Mouse (Mus musculus): ENCODE data around the gene Rnd2. TPM values are rescaled to one million over a fixed set of nuclear protein-coding genes. Genes with fewer than 3 reads are reported as not detected.

Gene Rnd2
- polyA plus RNA-seq, 1 experiment from 2014 or later, result 5.4 TPM

DNA sequence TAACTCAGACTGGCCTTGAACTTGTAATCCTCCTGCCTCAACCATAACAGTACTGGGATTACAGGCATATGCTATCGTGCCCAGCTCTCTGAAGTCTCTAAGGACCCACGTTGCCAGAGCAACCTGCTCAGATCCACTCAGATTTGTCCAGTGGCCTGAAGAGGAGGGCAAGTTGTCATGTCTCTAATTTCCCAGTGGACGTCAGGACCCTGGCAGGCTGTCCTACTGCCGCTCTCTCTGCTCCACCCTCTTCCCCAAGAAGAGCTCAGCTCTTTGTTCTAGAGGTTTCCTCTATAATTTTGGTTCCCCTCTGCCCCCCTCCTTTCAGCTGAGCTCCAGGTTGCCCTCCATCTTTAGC, 12.4 kb downstream of the Rnd2 start:
- DNase-seq (ENCODE audit: low spot score) (no peak), ATAC-seq (replicated peaks; ENCODE audit: low FRiP score) (no peak)
- Histone ChIP-seq H3K27me3 (replicated peaks; ENCODE audit: control insufficient read depth, insufficient read depth, low read length) (0 out of 2 replicates have a peak, but pooled peaks cover 2% of the 10 kb centered on the region), H3K36me3 (ENCODE audit: control insufficient read depth, insufficient read depth, low read length) (no peaks in the 10 kb centered on the region), H3K27ac (ENCODE audit: low read depth, low read length) (no peak overlapping the region), H3K9me3 (ENCODE audit: control insufficient read depth, low read length) (no peaks in the 10 kb centered on the region), H3K4me3 (ENCODE audit: low read depth, low read length) (no peak overlapping the region), H3K4me2 (no peak overlapping the region), H3K9ac (ENCODE audit: low read depth, low read length) (no peak overlapping the region), H3K4me1 (replicated peaks; ENCODE audit: control insufficient read depth, insufficient read depth, low read length) (peaks cover 8% of the 10 kb centered on the region)
- 58% methylated on average over 4 of the region's 4 CpGs for WGBS

DNA sequence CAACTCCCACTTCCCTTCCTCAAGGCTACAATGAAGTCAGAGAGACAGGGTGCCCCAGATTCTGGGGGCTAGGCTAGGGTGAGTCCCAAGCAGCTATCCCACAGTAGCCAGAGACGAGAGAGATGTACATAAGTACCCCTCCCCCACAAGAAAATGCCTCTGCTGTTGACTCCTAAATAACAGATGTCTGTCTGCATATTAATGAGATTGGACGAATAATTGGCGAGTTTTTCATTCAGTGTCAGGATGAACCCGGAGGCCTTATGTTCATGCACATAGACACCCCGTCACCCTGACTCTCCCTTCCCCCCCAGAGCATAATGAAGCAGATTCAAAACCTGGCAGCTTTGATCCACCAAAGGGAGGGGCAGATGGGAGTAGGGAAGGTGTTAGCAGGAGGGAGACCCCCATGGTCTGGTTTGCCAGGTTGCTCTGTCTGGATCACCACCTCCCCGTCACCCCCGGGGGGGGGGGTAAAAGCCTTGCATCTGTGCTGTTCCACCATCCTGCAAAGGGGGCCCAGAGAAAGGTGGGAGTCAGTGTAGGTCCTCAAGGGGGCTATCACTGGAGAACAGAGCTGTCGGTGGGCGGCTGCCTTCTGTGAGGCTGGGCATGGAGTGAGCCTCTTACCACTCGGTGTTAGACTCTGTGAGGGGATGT, 12.9 kb downstream of the Rnd2 start:
- DNase-seq (ENCODE audit: low spot score) (no peak), ATAC-seq (replicated peaks; ENCODE audit: low FRiP score) (no peak)
- H3K27me3 ChIP-seq (replicated peaks; ENCODE audit: control insufficient read depth, insufficient read depth, low read length), result 0 out of 2 replicates have a peak, but pooled peaks cover 2% of the 10 kb centered on the region
- no peak overlapping the region for H3K9ac ChIP-seq (ENCODE audit: low read depth, low read length)
- no peaks in the 10 kb centered on the region for H3K9me3 ChIP-seq (ENCODE audit: control insufficient read depth, low read length)
- H3K4me2 ChIP-seq, result no peak overlapping the region
- no peak overlapping the region for H3K4me3 ChIP-seq (ENCODE audit: low read depth, low read length)
- no peak overlapping the region for H3K27ac ChIP-seq (ENCODE audit: low read depth, low read length)
- H3K36me3 ChIP-seq (ENCODE audit: control insufficient read depth, insufficient read depth, low read length), result no peaks in the 10 kb centered on the region
- peaks cover 8% of the 10 kb centered on the region for H3K4me1 ChIP-seq (replicated peaks; ENCODE audit: control insufficient read depth, insufficient read depth, low read length)
- 72% methylated on average over 10 of the region's 10 CpGs for WGBS

DNA sequence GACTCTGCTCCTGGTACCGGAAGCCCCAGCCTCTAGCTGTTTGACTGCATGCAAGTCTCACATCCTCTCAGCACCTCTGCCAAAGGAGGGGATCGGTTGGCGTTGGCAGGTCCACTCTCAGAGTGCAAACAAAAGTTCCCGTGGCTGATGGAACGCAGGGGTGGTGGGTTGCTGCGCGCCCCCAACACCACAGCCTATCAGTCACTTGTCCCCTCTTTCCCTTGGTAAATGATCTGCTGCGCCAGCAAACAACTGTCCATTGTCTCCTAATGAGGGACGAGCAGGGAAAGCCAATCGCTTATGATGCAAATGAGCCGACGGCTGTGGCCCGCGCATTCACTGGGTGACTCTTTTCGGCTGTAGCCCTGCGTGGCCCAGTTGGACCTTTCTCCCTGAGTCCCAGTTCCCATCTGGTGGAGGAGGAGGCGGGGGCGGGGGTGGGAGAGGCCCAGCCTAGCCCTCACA, 14.4 kb downstream of the Rnd2 start:
- no peak overlapping the region for H3K9ac ChIP-seq (ENCODE audit: low read depth, low read length)
- H3K4me2 ChIP-seq, result peak overlapping the region; percentile 49
- no peak for ATAC-seq (replicated peaks; ENCODE audit: low FRiP score)
- H3K36me3 ChIP-seq (ENCODE audit: control insufficient read depth, insufficient read depth, low read length), result no peaks in the 10 kb centered on the region
- 24% methylated on average over 18 of the region's 18 CpGs for WGBS
- no peak for DNase-seq (ENCODE audit: low spot score)
- H3K4me1 ChIP-seq (replicated peaks; ENCODE audit: control insufficient read depth, insufficient read depth, low read length), result peaks cover 15% of the 10 kb centered on the region
- no peak overlapping the region for H3K27ac ChIP-seq (ENCODE audit: low read depth, low read length)
- no peaks in the 10 kb centered on the region for H3K9me3 ChIP-seq (ENCODE audit: control insufficient read depth, low read length)
- H3K4me3 ChIP-seq (ENCODE audit: low read depth, low read length), result no peak overlapping the region
- H3K27me3 ChIP-seq (replicated peaks; ENCODE audit: control insufficient read depth, insufficient read depth, low read length), result no peaks in the 10 kb centered on the region

DNA sequence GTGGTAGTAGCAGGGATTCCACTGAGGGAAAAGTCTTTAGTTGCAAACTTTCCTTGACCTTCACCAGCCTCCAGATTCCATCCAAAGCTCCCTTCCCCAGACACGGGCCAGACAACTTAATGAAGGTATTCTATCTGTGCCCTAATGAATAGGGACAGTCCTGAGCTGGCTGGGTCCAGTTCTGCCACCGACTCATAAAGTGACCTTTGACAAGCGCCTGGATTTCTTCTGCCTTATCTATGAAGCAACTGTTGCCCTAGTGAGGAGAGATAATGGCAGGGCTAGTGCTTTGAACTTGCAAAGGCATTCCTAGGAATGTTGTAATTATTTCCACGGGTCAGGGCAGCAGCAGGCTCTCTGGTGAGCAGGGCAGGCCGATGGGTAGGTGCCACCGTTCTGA, 16.1 kb downstream of the Rnd2 start:
- ATAC-seq (replicated peaks; ENCODE audit: low FRiP score), result no peak
- Histone ChIP-seq H3K9me3 (ENCODE audit: control insufficient read depth, low read length) (no peaks in the 10 kb centered on the region), H3K27me3 (replicated peaks; ENCODE audit: control insufficient read depth, insufficient read depth, low read length) (no peaks in the 10 kb centered on the region), H3K27ac (ENCODE audit: low read depth, low read length) (no peak overlapping the region), H3K9ac (ENCODE audit: low read depth, low read length) (no peak overlapping the region), H3K4me1 (replicated peaks; ENCODE audit: control insufficient read depth, insufficient read depth, low read length) (peaks cover 32% of the 10 kb centered on the region), H3K36me3 (ENCODE audit: control insufficient read depth, insufficient read depth, low read length) (no peaks in the 10 kb centered on the region), H3K4me3 (ENCODE audit: low read depth, low read length) (no peak overlapping the region), H3K4me2 (no peak overlapping the region)
- WGBS, result 27% methylated on average over 6 of the region's 6 CpGs
- DNase-seq (ENCODE audit: low spot score), result no peak

DNA sequence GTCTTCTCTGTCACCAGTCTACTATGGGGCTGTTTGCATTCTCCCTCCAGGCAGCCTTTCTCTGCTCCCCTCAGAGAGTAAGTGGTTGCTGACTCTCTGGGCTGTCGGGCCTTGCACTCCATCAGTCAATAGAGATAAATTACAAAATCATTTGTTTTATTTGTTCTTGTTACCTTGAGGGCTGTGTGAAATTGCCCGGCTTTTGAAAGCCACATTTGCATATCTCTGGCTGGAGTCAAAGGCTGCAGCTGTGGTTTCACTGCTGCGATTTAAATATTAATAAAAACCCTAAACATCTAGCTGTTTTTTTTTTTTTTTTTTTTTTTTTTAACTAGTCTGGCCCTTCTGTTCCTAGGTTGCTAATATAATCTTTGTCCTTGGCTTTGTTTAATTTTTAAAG, 19.0 kb downstream of the Rnd2 start:
- H3K9ac ChIP-seq (ENCODE audit: low read depth, low read length), result no peak overlapping the region
- H3K27ac ChIP-seq (ENCODE audit: low read depth, low read length), result no peak overlapping the region
- no peak for ATAC-seq (replicated peaks; ENCODE audit: low FRiP score)
- H3K36me3 ChIP-seq (ENCODE audit: control insufficient read depth, insufficient read depth, low read length), result peaks cover 7% of the 10 kb centered on the region; the same call in 1 of the 2 replicates
- no peaks in the 10 kb centered on the region for H3K9me3 ChIP-seq (ENCODE audit: control insufficient read depth, low read length)
- no peaks in the 10 kb centered on the region for H3K27me3 ChIP-seq (replicated peaks; ENCODE audit: control insufficient read depth, insufficient read depth, low read length)
- H3K4me3 ChIP-seq (ENCODE audit: low read depth, low read length), result no peak overlapping the region
- no peak for DNase-seq (ENCODE audit: low spot score)
- H3K4me1 ChIP-seq (replicated peaks; ENCODE audit: control insufficient read depth, insufficient read depth, low read length), result peaks cover 41% of the 10 kb centered on the region
- 41% methylated on average over 3 of the region's 3 CpGs for WGBS
- H3K4me2 ChIP-seq, result peak overlapping the region; percentile 3

DNA sequence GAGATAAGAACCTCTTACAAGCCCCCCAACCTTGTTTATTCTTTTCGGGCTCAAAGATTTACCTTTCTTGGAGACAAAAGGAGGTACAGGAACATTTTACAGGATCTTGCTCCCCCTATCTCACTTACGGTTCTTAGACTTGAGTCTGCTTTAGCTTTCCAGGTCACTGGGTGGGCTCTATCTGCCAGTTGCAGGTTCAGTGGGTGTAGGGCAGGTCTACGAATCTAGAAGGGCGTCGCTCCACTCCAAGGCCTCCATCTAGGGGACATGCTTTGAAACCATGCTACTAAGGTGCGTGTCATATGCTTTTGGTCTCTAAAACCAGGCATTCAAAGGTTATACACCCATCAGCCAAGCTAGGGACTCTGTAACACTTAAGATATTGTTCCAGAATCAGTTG, 19.4 kb downstream of the Rnd2 start:
- Histone ChIP-seq H3K36me3 (ENCODE audit: control insufficient read depth, insufficient read depth, low read length) (peaks cover 11% of the 10 kb centered on the region; the same call in 1 of the 2 replicates), H3K27me3 (replicated peaks; ENCODE audit: control insufficient read depth, insufficient read depth, low read length) (no peaks in the 10 kb centered on the region), H3K9ac (ENCODE audit: low read depth, low read length) (no peak overlapping the region), H3K4me1 (replicated peaks; ENCODE audit: control insufficient read depth, insufficient read depth, low read length) (peaks cover 37% of the 10 kb centered on the region), H3K4me2 (peak overlapping the region; percentile 3), H3K9me3 (ENCODE audit: control insufficient read depth, low read length) (no peaks in the 10 kb centered on the region), H3K4me3 (ENCODE audit: low read depth, low read length) (no peak overlapping the region), H3K27ac (ENCODE audit: low read depth, low read length) (peak overlapping the region; percentile 51; the same call in 1 of the 2 replicates)
- ATAC-seq (replicated peaks; ENCODE audit: low FRiP score), result peak; percentile 46; the same call in 1 of the 2 replicates
- 44% methylated on average over 6 of the region's 6 CpGs for WGBS
- no peak for DNase-seq (ENCODE audit: low spot score)

DNA sequence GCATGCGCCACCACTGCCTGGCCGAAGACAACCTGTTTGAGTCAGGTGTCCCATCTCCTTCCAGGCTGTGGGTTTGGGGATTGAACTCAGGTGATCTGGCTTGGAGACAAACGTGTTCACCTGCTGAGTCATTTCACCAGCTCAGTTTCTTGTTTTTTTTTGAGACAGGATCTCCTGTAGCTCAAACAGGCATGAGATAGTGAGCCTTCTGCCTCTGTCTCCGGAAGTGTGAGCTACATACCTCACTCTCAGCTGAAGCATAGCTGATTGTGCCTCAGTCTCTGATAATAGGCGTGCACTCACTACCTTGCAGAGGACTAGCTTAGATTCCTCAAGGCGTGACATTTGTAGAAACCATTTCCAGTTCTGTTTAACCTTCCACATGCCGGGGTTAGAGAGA, 20.0 kb downstream of the Rnd2 start:
- Histone ChIP-seq H3K4me3 (ENCODE audit: low read depth, low read length) (no peak overlapping the region), H3K27me3 (replicated peaks; ENCODE audit: control insufficient read depth, insufficient read depth, low read length) (no peaks in the 10 kb centered on the region), H3K4me1 (replicated peaks; ENCODE audit: control insufficient read depth, insufficient read depth, low read length) (peaks cover 33% of the 10 kb centered on the region), H3K4me2 (peak overlapping the region; percentile 3), H3K27ac (ENCODE audit: low read depth, low read length) (peak overlapping the region; percentile 51; the same call in 1 of the 2 replicates), H3K36me3 (ENCODE audit: control insufficient read depth, insufficient read depth, low read length) (peaks cover 15% of the 10 kb centered on the region; the same call in 1 of the 2 replicates), H3K9me3 (ENCODE audit: control insufficient read depth, low read length) (no peaks in the 10 kb centered on the region), H3K9ac (ENCODE audit: low read depth, low read length) (no peak overlapping the region)
- WGBS, result 47% methylated on average over 7 of the region's 7 CpGs
- ATAC-seq (replicated peaks; ENCODE audit: low FRiP score) (peak; percentile 64; the same call in 1 of the 2 replicates), DNase-seq (ENCODE audit: low spot score) (no peak)

DNA sequence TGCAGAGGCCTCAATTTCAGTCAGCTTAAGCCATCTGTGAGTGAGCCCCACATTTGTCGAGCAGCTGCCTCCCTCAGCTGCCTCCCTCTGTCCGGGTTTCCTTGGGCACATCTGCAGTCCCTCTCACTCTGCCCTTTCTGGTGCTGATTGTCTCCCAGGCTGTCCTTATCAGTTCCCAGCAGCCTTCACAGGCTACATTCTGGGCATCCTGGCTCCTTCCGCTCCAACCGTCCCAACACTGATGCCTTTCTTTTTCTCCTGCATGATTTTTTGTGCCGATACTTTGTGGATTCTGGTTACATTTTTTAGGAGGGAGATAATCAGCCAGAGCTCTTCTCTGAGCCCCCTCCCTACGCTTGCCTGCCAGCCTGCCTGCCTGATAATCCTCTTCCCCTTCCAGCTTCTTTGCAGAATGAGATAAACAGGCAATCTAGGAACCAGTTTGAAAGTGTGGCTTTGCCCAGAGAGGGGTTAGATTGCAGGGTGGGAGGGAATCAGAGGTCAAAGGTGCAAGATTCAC, 20.8 kb downstream of the Rnd2 start:
- H3K27me3 ChIP-seq (replicated peaks; ENCODE audit: control insufficient read depth, insufficient read depth, low read length), result no peaks in the 10 kb centered on the region
- H3K4me2 ChIP-seq, result peak overlapping the region; percentile 3
- DNase-seq (ENCODE audit: low spot score) (peak; percentile 60), ATAC-seq (replicated peaks; ENCODE audit: low FRiP score) (peak; percentile 92)
- H3K36me3 ChIP-seq (ENCODE audit: control insufficient read depth, insufficient read depth, low read length), result peaks cover 15% of the 10 kb centered on the region; the same call in 1 of the 2 replicates
- no peaks in the 10 kb centered on the region for H3K9me3 ChIP-seq (ENCODE audit: control insufficient read depth, low read length)
- peak overlapping the region; percentile 8; the same call in 1 of the 2 replicates for H3K27ac ChIP-seq (ENCODE audit: low read depth, low read length)
- no peak overlapping the region for H3K9ac ChIP-seq (ENCODE audit: low read depth, low read length)
- 7% methylated on average over 6 of the region's 6 CpGs for WGBS
- H3K4me1 ChIP-seq (replicated peaks; ENCODE audit: control insufficient read depth, insufficient read depth, low read length), result peaks cover 33% of the 10 kb centered on the region
- H3K4me3 ChIP-seq (ENCODE audit: low read depth, low read length), result no peak overlapping the region

DNA sequence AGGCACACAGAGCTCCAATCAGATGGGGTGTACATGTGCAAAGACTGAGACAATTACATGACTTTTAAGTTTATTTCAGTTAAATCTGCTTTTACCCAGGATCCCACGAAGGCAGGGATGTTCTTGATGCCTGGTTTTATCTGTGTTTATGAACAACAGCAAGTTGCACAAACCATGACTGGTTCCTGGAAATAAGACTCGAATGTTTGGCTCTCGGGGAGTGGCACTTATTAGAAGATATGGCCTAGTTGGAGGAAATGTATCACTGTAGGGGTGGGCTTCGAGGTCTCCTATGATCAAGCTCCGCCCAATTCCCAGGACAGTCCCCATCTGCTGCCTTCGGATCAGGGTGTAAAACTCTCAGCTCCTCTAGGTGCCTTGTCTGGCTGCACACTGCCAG, 21.3 kb downstream of the Rnd2 start:
- no peak for DNase-seq (ENCODE audit: low spot score)
- Histone ChIP-seq H3K9me3 (ENCODE audit: control insufficient read depth, low read length) (no peaks in the 10 kb centered on the region), H3K36me3 (ENCODE audit: control insufficient read depth, insufficient read depth, low read length) (peaks cover 15% of the 10 kb centered on the region; the same call in 1 of the 2 replicates), H3K4me3 (ENCODE audit: low read depth, low read length) (no peak overlapping the region), H3K27ac (ENCODE audit: low read depth, low read length) (no peak overlapping the region), H3K4me2 (peak overlapping the region; percentile 3), H3K9ac (ENCODE audit: low read depth, low read length) (no peak overlapping the region), H3K27me3 (replicated peaks; ENCODE audit: control insufficient read depth, insufficient read depth, low read length) (no peaks in the 10 kb centered on the region), H3K4me1 (replicated peaks; ENCODE audit: control insufficient read depth, insufficient read depth, low read length) (peaks cover 33% of the 10 kb centered on the region)
- WGBS, result 32% methylated on average over 6 of the region's 6 CpGs
- ATAC-seq (replicated peaks; ENCODE audit: low FRiP score), result no peak

Measured in liver, embryonic 11.5 days (tissue).